Mouse (Mus musculus) cerebellum, postnatal 25 days (tissue): ENCODE measurements around the gene 1810010H24Rik.
"Not testable (repeated sequence)": the region's sequence is repeated elsewhere in the genome, so short reads cannot be mapped to it uniquely, and the experiment has no call there.

Source experiments
- DNase-seq, 2 experiments: peaks; one replicate each; pipeline ENCODE4 v3.0.0; 2021; ENCODE audit warnings: mixed read lengths in 2 of 2

1810010H24Rik gene

GRCm38 (mm10) chr11:107045546-107045945 lies 20.1 kb downstream of the 1810010H24Rik start:
- DNase-seq = no peak

DNA sequence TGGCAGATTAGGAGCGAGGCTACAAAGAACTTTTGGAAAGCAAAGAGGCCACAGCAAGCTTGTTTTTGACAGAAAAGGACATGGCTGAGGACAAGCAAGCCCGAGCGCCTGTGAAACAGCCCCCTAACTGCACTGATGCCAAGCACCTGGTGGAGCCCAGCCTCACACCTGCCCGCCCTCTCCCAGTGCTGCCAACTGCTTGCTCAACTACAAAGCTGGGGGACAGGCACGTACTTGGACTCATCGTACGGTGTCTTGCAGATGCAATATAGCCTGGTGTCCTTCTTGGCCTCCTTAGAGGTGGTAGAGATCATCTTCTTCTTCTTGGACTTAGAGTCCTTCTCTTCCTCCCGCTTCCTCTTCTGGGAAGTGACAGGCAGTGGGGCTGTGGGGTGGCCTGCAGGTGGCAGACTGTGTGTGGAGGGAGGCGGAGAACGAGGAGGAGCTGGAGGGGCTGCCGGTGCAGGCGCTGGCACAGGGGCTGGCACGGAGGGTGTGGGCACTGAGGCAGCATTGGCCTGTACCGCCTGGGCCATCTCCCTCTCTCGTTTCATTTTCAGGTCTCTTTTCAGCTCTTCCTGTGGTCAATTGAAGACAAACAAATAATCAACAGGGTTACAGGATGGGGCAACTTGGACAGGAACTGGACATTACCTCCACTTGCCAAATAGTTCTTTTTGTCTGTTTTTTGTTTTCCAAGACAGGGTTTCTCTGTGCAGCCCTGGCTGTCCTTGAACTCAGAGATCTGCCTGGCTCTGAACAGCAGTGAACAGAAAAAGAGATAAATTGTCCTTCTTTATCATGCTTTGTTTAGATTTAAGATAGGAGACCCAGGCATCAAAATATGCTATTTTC lies 21.5 kb downstream of the 1810010H24Rik start:
- DNase-seq = peak in 1 of 2 experiments; percentile 25

- no peak for DNase-seq
Measured at GRCm38 (mm10) chr11:107054870-107055269, 29.4 kb downstream of the 1810010H24Rik start.

- DNase-seq = no peak
Measured at GRCm38 (mm10) chr11:107057391-107057790, 31.9 kb downstream of the 1810010H24Rik start.

DNA sequence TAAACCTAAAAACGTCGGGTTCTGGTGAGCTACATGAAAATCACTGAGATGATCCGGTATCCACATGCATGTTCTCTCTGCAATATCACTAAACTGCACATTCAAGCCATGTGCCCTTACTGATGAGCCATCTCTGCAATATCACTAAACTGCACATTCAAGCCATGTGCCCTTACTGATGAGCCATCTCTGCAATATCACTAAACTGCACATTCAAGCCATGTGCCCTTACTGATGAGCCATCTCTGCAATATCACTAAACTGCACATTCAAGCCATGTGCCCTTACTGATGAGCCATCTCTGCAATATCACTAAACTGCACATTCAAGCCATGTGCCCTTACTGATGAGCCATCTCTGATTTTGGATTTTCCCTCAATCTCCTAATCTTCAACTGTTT lies 34.2 kb downstream of the 1810010H24Rik start:
- DNase-seq = not testable (repeated sequence)

- no peak for DNase-seq
Measured at GRCm38 (mm10) chr11:107060941-107061340, 35.5 kb downstream of the 1810010H24Rik start.

GRCm38 (mm10) chr11:107063067-107063466 lies 37.6 kb downstream of the 1810010H24Rik start:
- no peak for DNase-seq

DNA sequence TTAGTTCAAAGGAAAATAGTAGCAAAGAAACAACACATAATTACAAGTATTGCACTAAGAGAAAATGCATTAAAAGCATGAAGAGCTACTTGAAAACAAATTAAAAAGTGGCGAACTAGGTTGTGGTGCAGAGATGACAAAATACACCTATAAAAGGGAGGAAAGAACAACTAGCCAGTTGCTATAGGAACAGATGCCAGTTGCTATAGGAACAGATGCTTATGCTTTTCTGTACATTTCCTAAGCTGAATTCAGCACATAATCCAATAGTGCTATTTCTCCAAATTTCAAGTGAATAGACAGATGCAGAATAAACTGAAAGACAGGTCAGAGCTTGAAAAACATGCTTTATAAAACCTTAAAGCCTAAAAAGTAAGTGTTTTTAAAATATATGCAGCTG lies 39.1 kb downstream of the 1810010H24Rik start:
- DNase-seq = no peak

- DNase-seq = no peak
Measured at GRCm38 (mm10) chr11:107065216-107065785, 39.8 kb downstream of the 1810010H24Rik start.
